Mouse (Mus musculus): ENCODE results near the gene Igf1r.

Igf1r gene

GRCm38 (mm10) chr7:67958045-67958444 is 5.4 kb downstream of the Igf1r start:
- no peak for DNase-seq

- DNase-seq, result no peak
Measured at GRCm38 (mm10) chr7:67960701-67961100, 8.1 kb downstream of the Igf1r start.

GRCm38 (mm10) chr7:67961567-67962267 is 9.1 kb downstream of the Igf1r start:
- peak; percentile 46 to 69 for DNase-seq

- no peak for DNase-seq
Measured at GRCm38 (mm10) chr7:67963691-67964090, 11.1 kb downstream of the Igf1r start.

GRCm38 (mm10) chr7:67968394-67968793 is 15.8 kb downstream of the Igf1r start:
- no peak for DNase-seq

- DNase-seq, result no peak
Measured at GRCm38 (mm10) chr7:67969076-67969475, 16.4 kb downstream of the Igf1r start.

- no peak for DNase-seq
Measured at GRCm38 (mm10) chr7:67973180-67974014, 20.8 kb downstream of the Igf1r start.

GRCm38 (mm10) chr7:67981956-67982355 is 29.3 kb downstream of the Igf1r start:
- DNase-seq, result no peak

GRCm38 (mm10) chr7:67982809-67983208 is 30.2 kb downstream of the Igf1r start:
- DNase-seq, result no peak

GRCm38 (mm10) chr7:67983451-67983850 is 30.8 kb downstream of the Igf1r start:
- no peak for DNase-seq

GRCm38 (mm10) chr7:67985003-67985416 is 32.4 kb downstream of the Igf1r start:
- no peak for DNase-seq

- no peak for DNase-seq
Measured at GRCm38 (mm10) chr7:67985511-67985910, 32.9 kb downstream of the Igf1r start.

GRCm38 (mm10) chr7:67986277-67986676 is 33.6 kb downstream of the Igf1r start:
- no peak for DNase-seq

GRCm38 (mm10) chr7:67986816-67987215 is 34.2 kb downstream of the Igf1r start:
- DNase-seq, result no peak

- no peak for DNase-seq
Measured at GRCm38 (mm10) chr7:67989376-67989775, 36.7 kb downstream of the Igf1r start.

GRCm38 (mm10) chr7:67993614-67994013 is 41.0 kb downstream of the Igf1r start:
- DNase-seq, result no peak

- DNase-seq, result no peak
Measured at GRCm38 (mm10) chr7:67994346-67994858, 41.8 kb downstream of the Igf1r start.

GRCm38 (mm10) chr7:67995276-67995675 is 42.6 kb downstream of the Igf1r start:
- DNase-seq, result no peak

GRCm38 (mm10) chr7:67996202-67996960 is 43.8 kb downstream of the Igf1r start:
- DNase-seq, result no peak

GRCm38 (mm10) chr7:68001269-68001668 is 48.6 kb downstream of the Igf1r start:
- no peak for DNase-seq

- no peak for DNase-seq
Measured at GRCm38 (mm10) chr7:68006074-68006473, 53.4 kb downstream of the Igf1r start.

- DNase-seq, result no peak
Measured at GRCm38 (mm10) chr7:68006496-68006895, 53.9 kb downstream of the Igf1r start.

GRCm38 (mm10) chr7:68009635-68010034 is 57.0 kb downstream of the Igf1r start:
- no peak for DNase-seq

Measured in spleen, adult 18-20 months (tissue).